Mouse (Mus musculus) forelimb bud, embryonic 11.5 days (tissue): ENCODE results near the gene Vps18.
A peak's percentile ranks its signal among the peaks of the same experiment; 100 is the strongest.

ENCODE experiments used
- DNase-seq: peaks from one replicate; pipeline ENCODE4 v3.0.0-alpha.2; 2012; ENCODE audit warnings: low read depth, low spot score

The Vps18 gene

GRCm38 (mm10) chr2:119289014-119289416 lies 475 bp downstream of the Vps18 start:
- DNase-seq, result no peak

GRCm38 (mm10) chr2:119292281-119292680 lies 3.7 kb downstream of the Vps18 start:
- DNase-seq, result no peak

GRCm38 (mm10) chr2:119292852-119293251 lies 4.3 kb downstream of the Vps18 start:
- DNase-seq, result no peak

- no peak for DNase-seq
These were observed 4.8 kb downstream of the Vps18 start for GRCm38 (mm10) chr2:119293311-119293710.

- no peak for DNase-seq
These were observed 5.3 kb downstream of the Vps18 start for GRCm38 (mm10) chr2:119293776-119294390.

- DNase-seq, result no peak
These were observed 5.9 kb downstream of the Vps18 start for GRCm38 (mm10) chr2:119294411-119294810.

- DNase-seq, result no peak
These were observed 8.2 kb downstream of the Vps18 start for GRCm38 (mm10) chr2:119296756-119297155.

GRCm38 (mm10) chr2:119297506-119297905 lies 9.0 kb downstream of the Vps18 start:
- DNase-seq, result no peak

GRCm38 (mm10) chr2:119298330-119298729 lies 9.8 kb downstream of the Vps18 start:
- no peak for DNase-seq

- DNase-seq, result no peak
These were observed 10.3 kb downstream of the Vps18 start for GRCm38 (mm10) chr2:119298839-119299238.

- DNase-seq, result peak; percentile 87
These were observed 11.7 kb downstream of the Vps18 start for GRCm38 (mm10) chr2:119299981-119300818.

GRCm38 (mm10) chr2:119300819-119301493 lies 12.4 kb downstream of the Vps18 start:
- no peak for DNase-seq

- DNase-seq, result no peak
These were observed 14.3 kb downstream of the Vps18 start for GRCm38 (mm10) chr2:119302876-119303275.

- no peak for DNase-seq
These were observed 15.9 kb downstream of the Vps18 start for GRCm38 (mm10) chr2:119304391-119304790.

GRCm38 (mm10) chr2:119304798-119305208 lies 16.3 kb downstream of the Vps18 start:
- no peak for DNase-seq

GRCm38 (mm10) chr2:119311544-119311943 lies 23.0 kb downstream of the Vps18 start:
- DNase-seq, result no peak

- no peak for DNase-seq
These were observed 23.9 kb downstream of the Vps18 start for GRCm38 (mm10) chr2:119312380-119312958.

- DNase-seq, result no peak
These were observed 25.4 kb downstream of the Vps18 start for GRCm38 (mm10) chr2:119313780-119314479.

GRCm38 (mm10) chr2:119314742-119315310 lies 26.3 kb downstream of the Vps18 start:
- no peak for DNase-seq

GRCm38 (mm10) chr2:119318043-119318710 lies 29.6 kb downstream of the Vps18 start:
- DNase-seq, result no peak

GRCm38 (mm10) chr2:119320571-119320970 lies 32.0 kb downstream of the Vps18 start:
- DNase-seq, result no peak
